Mouse (Mus musculus) gastrocnemius, adult 2 months (tissue): Measurements from ENCODE around the gene Fars2. TPM values are rescaled to one million over a fixed set of nuclear protein-coding genes. Genes with fewer than 3 reads are reported as not detected.
"Not testable (repeated sequence)": the region's sequence is repeated elsewhere in the genome, so short reads cannot be mapped to it uniquely, and the experiment has no call there.

Experiments
- DNase-seq: peaks from one replicate; pipeline ENCODE4 v3.0.0; 2022
- H3K27ac ChIP-seq: fragments of 200-600 bp; 2 replicates; pipeline ENCODE4 v1.8.1; 2022; ENCODE audit warnings: mild to moderate bottlenecking
- H3K4me3 ChIP-seq: fragments of 200-600 bp; 2 replicates; pipeline ENCODE4 v1.8.1; 2022; ENCODE audit warnings: mild to moderate bottlenecking, moderate library complexity
- CTCF ChIP-seq: fragments of 200-600 bp; IDR thresholded peaks from 2 replicates; pipeline ENCODE4 v1.8.1; 2022; ENCODE audit warnings: antibody characterized with exemption, mild to moderate bottlenecking, moderate library complexity
- intact Hi-C: fragments of 180-260 bp; cut with DNase I; formaldehyde crosslinking; loops from one replicate; pipeline ENCODE4 v1.15.1; 2025
- total RNA-seq, 2 experiments: library from RNA; stranded (reverse); gene quantifications; 2 replicates each; pipeline ENCODE4 v1.2.3; 2021

The Fars2 gene
- total RNA-seq, 2 experiments from 2014 or later: 40.8 to 43.4 TPM

- DNase-seq: no peak
- no peak for TF ChIP-seq CTCF
- intact Hi-C loops: no loop called here
- no peak overlapping the region for H3K27ac ChIP-seq
- H3K4me3 ChIP-seq: no peak overlapping the region
Measured at GRCm38 (mm10) chr13:36329871-36330270, 212.7 kb downstream of the Fars2 start.

GRCm38 (mm10) chr13:36330542-36330941 is 213.3 kb downstream of the Fars2 start:
- DNase-seq: no peak
- no peak overlapping the region for H3K4me3 ChIP-seq
- no peak overlapping the region for H3K27ac ChIP-seq
- intact Hi-C loops: no loop called here
- no peak for TF ChIP-seq CTCF

GRCm38 (mm10) chr13:36334748-36335147 is 217.5 kb downstream of the Fars2 start:
- Histone ChIP-seq H3K27ac (no peak overlapping the region), H3K4me3 (no peak overlapping the region)
- DNase-seq: no peak
- intact Hi-C loops: no loop called here
- TF ChIP-seq CTCF: no peak

- intact Hi-C loops: no loop called here
- TF ChIP-seq CTCF: no peak
- no peak overlapping the region for H3K4me3 ChIP-seq
- H3K27ac ChIP-seq: no peak overlapping the region
- no peak for DNase-seq
Measured at GRCm38 (mm10) chr13:36351529-36351928, 234.3 kb downstream of the Fars2 start.

- DNase-seq: no peak
- Histone ChIP-seq H3K4me3 (no peak overlapping the region), H3K27ac (no peak overlapping the region)
- no peak for TF ChIP-seq CTCF
- intact Hi-C loops: no loop called here
Measured at GRCm38 (mm10) chr13:36357469-36357868, 240.3 kb downstream of the Fars2 start.

GRCm38 (mm10) chr13:36361419-36361818 is 244.2 kb downstream of the Fars2 start:
- no peak for TF ChIP-seq CTCF
- Histone ChIP-seq H3K4me3 (no peak overlapping the region), H3K27ac (no peak overlapping the region)
- DNase-seq: no peak
- intact Hi-C loops: no loop called here

- DNase-seq, H3K27ac ChIP-seq, H3K4me3 ChIP-seq, intact Hi-C loops: not testable (repeated sequence)
Measured at GRCm38 (mm10) chr13:36365719-36366118, 248.5 kb downstream of the Fars2 start.

GRCm38 (mm10) chr13:36366304-36366703 is 249.1 kb downstream of the Fars2 start:
- no peak overlapping the region for H3K27ac ChIP-seq
- TF ChIP-seq CTCF: no peak
- no peak overlapping the region for H3K4me3 ChIP-seq
- intact Hi-C loops: no loop called here
- DNase-seq: no peak

GRCm38 (mm10) chr13:36367712-36368491 is 250.7 kb downstream of the Fars2 start:
- TF ChIP-seq CTCF: no peak
- intact Hi-C loops: no loop called here
- H3K27ac ChIP-seq: no peak overlapping the region
- H3K4me3 ChIP-seq: no peak overlapping the region
- no peak for DNase-seq

- no peak overlapping the region for H3K27ac ChIP-seq
- TF ChIP-seq CTCF: no peak
- intact Hi-C loops: no loop called here
- no peak for DNase-seq
- no peak overlapping the region for H3K4me3 ChIP-seq
Measured at GRCm38 (mm10) chr13:36368799-36369198, 251.6 kb downstream of the Fars2 start.

GRCm38 (mm10) chr13:36369400-36369799 is 252.2 kb downstream of the Fars2 start:
- no peak for TF ChIP-seq CTCF
- intact Hi-C loops: no loop called here
- Histone ChIP-seq H3K27ac (no peak overlapping the region), H3K4me3 (no peak overlapping the region)
- no peak for DNase-seq

- H3K27ac ChIP-seq: no peak overlapping the region
- no peak for DNase-seq
- intact Hi-C loops: no loop called here
- TF ChIP-seq CTCF: no peak
- no peak overlapping the region for H3K4me3 ChIP-seq
Measured at GRCm38 (mm10) chr13:36383236-36383635, 266.0 kb downstream of the Fars2 start.

GRCm38 (mm10) chr13:36386074-36386473 is 268.9 kb downstream of the Fars2 start:
- intact Hi-C loops: no loop called here
- Histone ChIP-seq H3K27ac (no peak overlapping the region), H3K4me3 (no peak overlapping the region)
- no peak for TF ChIP-seq CTCF
- DNase-seq: no peak

GRCm38 (mm10) chr13:36391936-36392335 is 274.7 kb downstream of the Fars2 start:
- intact Hi-C loops: no loop called here
- no peak for TF ChIP-seq CTCF

More at GRCm38 (mm10) chr13:36391936-36392335, 274.7 kb downstream of the Fars2 start:
- no peak for DNase-seq
- H3K4me3 ChIP-seq: no peak overlapping the region
- no peak overlapping the region for H3K27ac ChIP-seq
